Comparison of ENCODE assay signal across 23 mouse cellular contexts in the genomic region with DNA sequence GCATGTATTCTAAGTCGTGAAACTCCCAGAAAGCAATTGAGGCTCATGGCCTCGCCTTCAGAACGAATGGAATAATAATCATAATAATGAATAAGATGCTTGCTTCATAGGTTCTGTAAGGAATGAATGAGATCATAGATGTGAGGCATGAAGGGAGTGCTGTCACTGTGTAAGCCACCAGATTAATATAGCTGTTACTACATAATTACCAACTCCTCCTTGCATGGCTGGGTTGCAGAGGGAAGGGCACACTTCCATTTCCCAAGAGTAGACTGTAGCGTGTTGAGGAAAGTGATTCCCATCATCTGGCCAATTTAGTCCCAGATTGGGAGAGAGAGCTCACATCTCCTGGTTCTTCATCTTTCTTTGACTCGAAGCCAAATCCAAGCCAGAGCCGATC.
"Had no signal": no experiment of that assay in that cellular context is flagged by ENCODE, and none has a peak within 500 bp of the region (broad histone marks: within the 10 kb centered on the region; RNA-seq: fewer than 3 reads in every experiment).

No protein-coding gene starts in this region.

- DNase-seq: gastrocnemius, postnatal 14 days; gastrocnemius, postnatal 36 days; heart, adult 18-20 months; heart, postnatal 14 days; heart, postnatal 36 days; kidney, adult 11 months; kidney, adult 2 months; kidney, adult 9 months; kidney, postnatal 36 days; liver; liver, embryonic 13.5 days had no signal

- H3K4me1 ChIP-seq: heart, embryonic 10.5 days; heart, embryonic 13.5 days; heart, embryonic 15.5 days; limb, embryonic 10.5 days; limb, embryonic 12.5 days; liver, embryonic 13.5 days had no signal

- H3K36me3 ChIP-seq: heart, embryonic 10.5 days; heart, embryonic 13.5 days; heart, embryonic 15.5 days; kidney, embryonic 15.5 days; limb, embryonic 10.5 days; limb, embryonic 12.5 days; liver, embryonic 13.5 days had no signal

- H3K27ac ChIP-seq: heart, embryonic 10.5 days; heart, embryonic 13.5 days; heart, embryonic 15.5 days; hindbrain, embryonic 14.5 days; kidney, embryonic 15.5 days; kidney, postnatal 0 days; left cerebral cortex, adult 2 months; limb, embryonic 10.5 days; limb, embryonic 12.5 days; liver, embryonic 13.5 days had no signal

- H3K4me2 ChIP-seq: heart, embryonic 13.5 days; heart, embryonic 15.5 days; hindbrain, embryonic 14.5 days; kidney, embryonic 15.5 days; limb, embryonic 12.5 days; liver, embryonic 11.5 days; liver, embryonic 13.5 days had no signal

- H3K27me3 ChIP-seq: heart, embryonic 13.5 days; heart, embryonic 15.5 days; kidney, embryonic 15.5 days; limb, embryonic 12.5 days; liver, embryonic 13.5 days had no signal

- H3K4me3 ChIP-seq: heart, embryonic 10.5 days; heart, embryonic 13.5 days; heart, embryonic 15.5 days; kidney, embryonic 15.5 days; left cerebral cortex, adult 2 months; limb, embryonic 10.5 days; limb, embryonic 12.5 days; liver, embryonic 13.5 days had no signal

- H3K9me3 ChIP-seq: heart, embryonic 10.5 days; heart, embryonic 13.5 days; heart, embryonic 15.5 days; kidney, embryonic 15.5 days; limb, embryonic 10.5 days; limb, embryonic 12.5 days; liver, embryonic 13.5 days had no signal

- H3K9ac ChIP-seq: heart, embryonic 13.5 days; heart, embryonic 15.5 days; hindbrain, embryonic 14.5 days; kidney, embryonic 15.5 days; limb, embryonic 12.5 days; liver, embryonic 13.5 days had no signal

- ATAC-seq: hindbrain, embryonic 16.5 days; intestine, embryonic 16.5 days had no signal
